Comparison of ENCODE assay signal across 20 mouse cellular contexts in the genomic region with DNA sequence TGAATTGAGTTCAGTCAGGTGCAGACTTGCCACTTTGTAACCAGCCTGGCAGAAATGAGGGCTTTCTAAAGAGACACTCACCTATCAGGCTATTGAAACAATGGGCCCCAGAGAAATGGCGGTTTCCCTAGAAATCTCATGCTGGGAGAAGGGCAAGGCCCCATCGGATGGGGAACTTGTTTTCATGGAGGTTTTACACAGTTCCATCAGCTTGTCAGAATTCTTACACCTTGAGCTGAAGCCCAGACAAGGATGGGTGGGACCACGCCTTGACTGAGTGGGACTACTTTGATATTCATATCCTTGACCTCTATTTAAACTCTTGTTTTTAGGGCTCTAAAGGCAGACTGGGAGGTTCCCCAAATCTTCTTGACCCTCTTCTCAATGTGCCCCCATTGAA. TPM values are rescaled to one million over a fixed set of nuclear protein-coding genes. Genes with fewer than 3 reads are reported as not detected.
"Had no signal": no experiment of that assay in that cellular context is flagged by ENCODE, and none has a peak within 500 bp of the region (broad histone marks: within the 10 kb centered on the region; RNA-seq: fewer than 3 reads in every experiment).

No protein-coding gene starts in this region.

- H3K27me3 ChIP-seq: liver, embryonic 15.5 days; lung, embryonic 15.5 days; megakaryocyte, embryonic 14.5 days; midbrain, embryonic 13.5 days; midbrain, embryonic 15.5 days; neural tube, embryonic 12.5 days; stomach, embryonic 15.5 days had no signal

- H3K36me3 ChIP-seq: liver, embryonic 15.5 days; lung, embryonic 15.5 days; midbrain, embryonic 13.5 days; midbrain, embryonic 15.5 days; neural tube, embryonic 12.5 days; stomach, embryonic 15.5 days had no signal

- H3K4me2 ChIP-seq: liver, embryonic 15.5 days; lung, embryonic 15.5 days; midbrain, embryonic 11.5 days; midbrain, embryonic 13.5 days; midbrain, embryonic 15.5 days; neural tube, embryonic 12.5 days; stomach, embryonic 15.5 days had no signal

- H3K9ac ChIP-seq: liver, embryonic 15.5 days; liver, postnatal 0 days; lung, embryonic 15.5 days; midbrain, embryonic 13.5 days; midbrain, embryonic 15.5 days; neural tube, embryonic 12.5 days; stomach, embryonic 15.5 days had no signal

- ATAC-seq: liver, postnatal 0 days; lung, postnatal 0 days; midbrain, embryonic 13.5 days; midbrain, embryonic 15.5 days had no signal

- H3K4me3 ChIP-seq: liver, embryonic 15.5 days; lung, embryonic 15.5 days; megakaryocyte, embryonic 14.5 days; midbrain, embryonic 13.5 days; midbrain, embryonic 15.5 days; neural tube, embryonic 12.5 days; stomach, embryonic 15.5 days had no signal

- DNase-seq: liver, postnatal 0 days; lung, adult 2 months; lung, postnatal 14 days; lung, postnatal 36 days; right cerebral cortex, postnatal 14 days; thymus, adult 2 months; thymus, postnatal 25 days; thymus, postnatal 4 days had no signal

- H3K9me3 ChIP-seq: liver, embryonic 15.5 days; lung, embryonic 15.5 days; midbrain, embryonic 13.5 days; midbrain, embryonic 15.5 days; neural tube, embryonic 12.5 days; stomach, embryonic 15.5 days had no signal

- H3K4me1 ChIP-seq: liver, embryonic 15.5 days; lung, embryonic 15.5 days; megakaryocyte, embryonic 14.5 days; midbrain, embryonic 15.5 days; neural tube, embryonic 12.5 days; stomach, embryonic 15.5 days had no signal

- H3K27ac ChIP-seq: liver, embryonic 15.5 days; lung, embryonic 15.5 days; macrophage; midbrain, embryonic 13.5 days; midbrain, embryonic 15.5 days; neural tube, embryonic 12.5 days; stomach, embryonic 15.5 days; stomach, postnatal 0 days had no signal

RNA-seq across cellular contexts. Expression of gene Card11, which starts 33.9 kb away (rescaled TPM):
- total RNA-seq: midbrain, postnatal 0 days had no signal
- polyA plus RNA-seq: midbrain, embryonic 11.5 days had no signal
